Mouse (Mus musculus) erythroblast, embryonic 14.5 days (primary cell): ENCODE results near the gene Tspan13.

ENCODE experiments used
- GATA1 ChIP-seq: IDR thresholded peaks from 2 replicates; pipeline ENCODE4 v1.6.1; 2012; ENCODE audit warnings: low read length, inconsistent platforms, mixed read lengths
- TAL1 ChIP-seq: IDR thresholded peaks from 3 replicates; pipeline ENCODE4 v1.6.1; 2012; ENCODE audit warnings: low read length, inconsistent platforms, mixed read lengths

DNA sequence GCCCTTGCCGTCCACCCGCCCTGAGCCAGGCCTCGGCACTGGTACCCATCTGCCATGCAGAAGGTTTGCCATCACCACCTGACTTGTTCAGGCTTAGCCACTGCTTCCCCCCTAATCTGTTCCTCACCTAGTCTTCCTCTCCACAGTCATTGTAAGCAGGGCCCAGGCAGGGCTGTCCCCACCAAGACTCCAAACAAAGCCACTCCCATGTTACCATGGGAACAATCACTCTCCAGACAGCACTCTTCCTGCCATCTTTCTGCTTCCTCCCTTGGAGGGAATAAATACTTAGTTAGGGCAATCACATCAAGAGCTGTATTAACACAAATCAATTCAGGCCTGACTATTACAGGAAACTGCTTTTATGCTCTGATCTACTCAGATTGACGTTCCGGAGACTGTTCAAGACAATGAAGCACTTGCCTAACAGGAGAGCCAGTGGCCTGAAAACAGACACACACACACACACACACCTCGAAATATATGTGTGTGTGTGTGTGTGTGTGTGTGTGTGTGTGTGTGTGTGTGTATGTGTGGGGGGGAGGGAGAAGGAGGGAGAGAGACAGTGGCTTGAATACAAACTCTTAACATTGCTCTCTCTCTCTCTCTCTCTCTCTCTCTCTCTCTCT lies 60.5 kb downstream of the Tspan13 start:
- TF ChIP-seq GATA1 (no peak), TAL1 (no peak)
